Mouse (Mus musculus) ES-E14 (cell line): ENCODE results near the gene Olfml2a.

Experiments used
- CHD2 ChIP-seq: IDR thresholded peaks from 2 replicates; pipeline ENCODE4 v1.6.1; 2014; ENCODE audit warnings: mild to moderate bottlenecking, low read depth, low read length, inconsistent platforms
- MAFK ChIP-seq: IDR thresholded peaks from 2 replicates; pipeline ENCODE4 v1.6.1; 2014; ENCODE audit warnings: mild to moderate bottlenecking, low read depth, low read length, inconsistent platforms; ENCODE audit not compliant: insufficient read depth
- ZC3H11A ChIP-seq: IDR thresholded peaks from 2 replicates; pipeline ENCODE4 v1.6.1; 2012; ENCODE audit warnings: low read depth, mild to moderate bottlenecking, inconsistent platforms, low read length, borderline replicate concordance
- ZNF384 ChIP-seq: IDR thresholded peaks from 2 replicates; pipeline ENCODE4 v1.6.1; 2012; ENCODE audit warnings: low read depth, low read length, inconsistent platforms

DNA sequence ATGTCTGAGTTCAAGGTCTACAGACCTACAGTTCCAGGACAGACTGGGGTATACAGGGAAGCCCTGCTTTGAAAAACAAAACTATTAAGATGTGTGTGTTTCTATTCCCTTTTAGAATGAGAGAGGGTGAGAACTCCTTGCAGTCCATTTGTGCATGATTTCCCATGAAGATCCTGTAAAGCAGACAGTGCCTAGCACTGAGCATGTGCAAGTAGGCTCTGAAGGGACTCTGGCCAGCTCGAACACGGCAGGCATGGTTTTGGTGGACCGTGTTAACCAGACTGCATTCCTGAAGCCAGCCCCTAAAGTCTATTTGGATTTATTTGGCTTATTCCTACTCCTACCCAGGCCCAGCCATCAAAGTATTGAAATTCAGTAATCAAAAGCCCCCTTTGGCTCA lies 80.2 kb downstream of the Olfml2a start:
- TF ChIP-seq MAFK = no peak
- no peak for TF ChIP-seq ZNF384
- TF ChIP-seq CHD2 = no peak
- TF ChIP-seq ZC3H11A = no peak
